Mouse (Mus musculus): ENCODE measurements around the gene Anks4b.

Gene Anks4b

GRCm38 (mm10) chr7:120173603-120174244, at the start of gene Anks4b:
Anks4b (plus strand) TSS chr7:120173858.
- no peak for DNase-seq

GRCm38 (mm10) chr7:120124844-120125243, 48.8 kb upstream of the Anks4b start:
- peak; percentile 79 to 82 for DNase-seq

- DNase-seq: no peak
These were observed 46.5 kb upstream of the Anks4b start for GRCm38 (mm10) chr7:120126976-120127685.

GRCm38 (mm10) chr7:120127686-120128059, 46.0 kb upstream of the Anks4b start:
- no peak for DNase-seq

- DNase-seq: no peak
These were observed 44.7 kb upstream of the Anks4b start for GRCm38 (mm10) chr7:120128951-120129350.

GRCm38 (mm10) chr7:120142743-120143142, 30.9 kb upstream of the Anks4b start:
- no peak for DNase-seq

GRCm38 (mm10) chr7:120145191-120145590, 28.5 kb upstream of the Anks4b start, which contains the start of gene Zp2:
Zp2 (minus strand) TSS chr7:120145291.
- no peak for DNase-seq

- DNase-seq: no peak
These were observed 23.4 kb upstream of the Anks4b start for GRCm38 (mm10) chr7:120150257-120150656.

- DNase-seq: no peak
These were observed 22.8 kb upstream of the Anks4b start for GRCm38 (mm10) chr7:120150898-120151297.

- DNase-seq: no peak
These were observed 16.7 kb upstream of the Anks4b start for GRCm38 (mm10) chr7:120156841-120157409.

GRCm38 (mm10) chr7:120157575-120158061, 16.0 kb upstream of the Anks4b start:
- no peak for DNase-seq

GRCm38 (mm10) chr7:120158121-120158613, 15.5 kb upstream of the Anks4b start:
- DNase-seq: no peak

GRCm38 (mm10) chr7:120163581-120164251, 9.9 kb upstream of the Anks4b start:
- peak; percentile 18 to 28 for DNase-seq

GRCm38 (mm10) chr7:120172188-120172700, 1.4 kb upstream of the Anks4b start:
- no peak for DNase-seq

- no peak for DNase-seq
These were observed 1.3 kb downstream of the Anks4b start for GRCm38 (mm10) chr7:120174723-120175504.

- no peak for DNase-seq
These were observed 4.0 kb downstream of the Anks4b start for GRCm38 (mm10) chr7:120177611-120178010.

GRCm38 (mm10) chr7:120178935-120179334, 5.3 kb downstream of the Anks4b start:
- DNase-seq: no peak

GRCm38 (mm10) chr7:120180547-120180946, 6.9 kb downstream of the Anks4b start:
- no peak for DNase-seq

GRCm38 (mm10) chr7:120181401-120182230, 8.0 kb downstream of the Anks4b start:
- peak in 1 of 2 experiments; percentile 38 for DNase-seq

GRCm38 (mm10) chr7:120182891-120183290, 9.2 kb downstream of the Anks4b start:
- no peak for DNase-seq

- DNase-seq: no peak
These were observed 15.3 kb downstream of the Anks4b start for GRCm38 (mm10) chr7:120188946-120189345.

Measured in cerebellum, postnatal 14 days (tissue).